Mouse (Mus musculus): Measurements from ENCODE around the gene Fstl4. TPM values are rescaled to one million over a fixed set of nuclear protein-coding genes. Genes with fewer than 3 reads are reported as not detected.

The Fstl4 gene
- polyA plus RNA-seq, 2 experiments, result 0.01 TPM; not detected in 1

- no peaks in the 10 kb centered on the region for H3K9me3 ChIP-seq (ENCODE audit: control insufficient read depth, low read length)
- H3K4me1 ChIP-seq (replicated peaks; ENCODE audit: control insufficient read depth in 2 of 2, insufficient read depth in 2 of 2, low read length in 1 of 2), result no peaks in the 10 kb centered on the region
- DNase-seq (ENCODE audit: low read depth in 3 of 3, low spot score in 3 of 3), result no peak
- no peak for ATAC-seq (ENCODE audit: insufficient read depth)
- 66% methylated on average over 16 of the region's 16 CpGs for WGBS (ENCODE audit: insufficient replicate concordance)
- no peak overlapping the region for H3K4me2 ChIP-seq (ENCODE audit: low read depth)
- TF ChIP-seq EP300 (IDR thresholded peaks at IDR 0.05; ENCODE audit: low read depth) (no peak), CTCF (IDR thresholded peaks at IDR 0.05; ENCODE audit: low read depth) (no peak)
- H3K27me3 ChIP-seq (ENCODE audit: control insufficient read depth, insufficient read depth, low read length), result no peaks in the 10 kb centered on the region
- H3K4me3 ChIP-seq (ENCODE audit: insufficient read depth in 1 of 2, low read depth in 2 of 2, low read length in 2 of 2), result no peak overlapping the region
- H3K9ac ChIP-seq (replicated peaks), result no peak overlapping the region
- no peaks in the 10 kb centered on the region for H3K36me3 ChIP-seq (replicated peaks; ENCODE audit: control insufficient read depth, insufficient read depth, low read depth)
- H3K27ac ChIP-seq, result no peak overlapping the region
These were observed 232.1 kb downstream of the Fstl4 start for GRCm38 (mm10) chr11:52996434-52997093.

GRCm38 (mm10) chr11:52997421-52997820 is 233.0 kb downstream of the Fstl4 start:
- Histone ChIP-seq H3K9ac (replicated peaks) (no peak overlapping the region), H3K9me3 (ENCODE audit: control insufficient read depth, low read length) (no peaks in the 10 kb centered on the region), H3K4me3 (ENCODE audit: insufficient read depth in 1 of 2, low read depth in 2 of 2, low read length in 2 of 2) (no peak overlapping the region), H3K27me3 (ENCODE audit: control insufficient read depth, insufficient read depth, low read length) (no peaks in the 10 kb centered on the region), H3K4me2 (ENCODE audit: low read depth) (no peak overlapping the region), H3K27ac (no peak overlapping the region), H3K4me1 (replicated peaks; ENCODE audit: control insufficient read depth in 2 of 2, insufficient read depth in 2 of 2, low read length in 1 of 2) (no peaks in the 10 kb centered on the region), H3K36me3 (replicated peaks; ENCODE audit: control insufficient read depth, insufficient read depth, low read depth) (no peaks in the 10 kb centered on the region)
- TF ChIP-seq EP300 (IDR thresholded peaks at IDR 0.05; ENCODE audit: low read depth), result no peak
- TF ChIP-seq CTCF (IDR thresholded peaks at IDR 0.05; ENCODE audit: low read depth), result no peak
- no peak for DNase-seq (ENCODE audit: low read depth in 3 of 3, low spot score in 3 of 3)
- 39% methylated on average over 4 of the region's 4 CpGs for WGBS (ENCODE audit: insufficient replicate concordance)
- ATAC-seq (ENCODE audit: insufficient read depth), result no peak

DNA sequence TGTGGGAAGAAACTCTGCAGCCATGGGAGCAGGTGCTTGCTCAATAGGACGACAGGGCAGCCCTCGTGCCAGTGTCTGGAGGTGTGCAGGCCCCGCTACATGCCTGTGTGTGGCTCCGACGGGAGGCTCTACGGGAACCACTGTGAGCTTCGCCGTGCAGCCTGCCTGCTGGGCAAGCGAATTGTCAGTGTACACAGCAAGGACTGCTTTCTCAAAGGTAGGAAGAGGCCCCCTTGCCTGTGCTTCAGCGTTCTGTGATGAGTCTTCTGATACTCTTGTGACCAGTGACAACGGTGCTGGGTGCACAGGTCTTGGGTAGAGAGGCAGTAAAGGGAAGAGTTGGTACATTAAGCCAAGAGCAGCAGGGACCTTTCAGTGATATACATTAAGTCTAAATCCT is 235.8 kb downstream of the Fstl4 start:
- no peak for ATAC-seq (ENCODE audit: insufficient read depth)
- no peaks in the 10 kb centered on the region for H3K36me3 ChIP-seq (replicated peaks; ENCODE audit: control insufficient read depth, insufficient read depth, low read depth)
- no peak overlapping the region for H3K4me3 ChIP-seq (ENCODE audit: insufficient read depth in 1 of 2, low read depth in 2 of 2, low read length in 2 of 2)
- no peaks in the 10 kb centered on the region for H3K9me3 ChIP-seq (ENCODE audit: control insufficient read depth, low read length)
- H3K4me1 ChIP-seq (replicated peaks; ENCODE audit: control insufficient read depth in 2 of 2, insufficient read depth in 2 of 2, low read length in 1 of 2), result no peaks in the 10 kb centered on the region
- TF ChIP-seq CTCF (IDR thresholded peaks at IDR 0.05; ENCODE audit: low read depth) (no peak), EP300 (IDR thresholded peaks at IDR 0.05; ENCODE audit: low read depth) (no peak)
- WGBS (ENCODE audit: insufficient replicate concordance), result 65% methylated on average over 11 of the region's 11 CpGs
- H3K9ac ChIP-seq (replicated peaks), result no peak overlapping the region
- no peak overlapping the region for H3K27ac ChIP-seq
- no peaks in the 10 kb centered on the region for H3K27me3 ChIP-seq (ENCODE audit: control insufficient read depth, insufficient read depth, low read length)
- no peak overlapping the region for H3K4me2 ChIP-seq (ENCODE audit: low read depth)
- DNase-seq (ENCODE audit: low read depth in 3 of 3, low spot score in 3 of 3), result no peak

DNA sequence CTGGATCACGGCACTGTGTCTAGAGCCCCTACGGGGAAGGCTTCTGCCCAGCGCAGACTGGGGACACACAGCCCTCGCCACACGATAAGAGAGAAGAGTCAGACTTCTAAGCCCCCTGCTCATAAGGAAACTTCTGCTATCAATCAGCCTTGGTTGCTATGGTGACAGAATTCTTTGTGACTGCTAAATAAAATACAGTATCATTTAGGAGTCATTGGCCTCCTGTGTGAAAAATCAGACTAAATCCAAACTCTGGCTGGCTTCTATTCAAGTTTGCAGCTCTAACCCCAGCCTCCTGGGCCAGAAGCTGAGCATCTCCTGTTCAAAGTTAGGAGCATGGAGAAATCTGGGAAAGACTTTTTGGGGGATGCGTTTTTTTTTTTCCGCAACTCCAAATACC is 238.9 kb downstream of the Fstl4 start:
- no peak overlapping the region for H3K4me2 ChIP-seq (ENCODE audit: low read depth)
- H3K27ac ChIP-seq, result no peak overlapping the region
- H3K9ac ChIP-seq (replicated peaks), result no peak overlapping the region
- H3K9me3 ChIP-seq (ENCODE audit: control insufficient read depth, low read length), result no peaks in the 10 kb centered on the region
- no peak overlapping the region for H3K4me3 ChIP-seq (ENCODE audit: insufficient read depth in 1 of 2, low read depth in 2 of 2, low read length in 2 of 2)
- no peaks in the 10 kb centered on the region for H3K4me1 ChIP-seq (replicated peaks; ENCODE audit: control insufficient read depth in 2 of 2, insufficient read depth in 2 of 2, low read length in 1 of 2)
- ATAC-seq (ENCODE audit: insufficient read depth) (no peak), DNase-seq (ENCODE audit: low read depth in 3 of 3, low spot score in 3 of 3) (no peak)
- H3K27me3 ChIP-seq (ENCODE audit: control insufficient read depth, insufficient read depth, low read length), result no peaks in the 10 kb centered on the region
- WGBS (ENCODE audit: insufficient replicate concordance), result 69% methylated on average over 7 of the region's 7 CpGs
- H3K36me3 ChIP-seq (replicated peaks; ENCODE audit: control insufficient read depth, insufficient read depth, low read depth), result no peaks in the 10 kb centered on the region
- TF ChIP-seq CTCF (IDR thresholded peaks at IDR 0.05; ENCODE audit: low read depth) (no peak), EP300 (IDR thresholded peaks at IDR 0.05; ENCODE audit: low read depth) (no peak)

GRCm38 (mm10) chr11:53003811-53004210 is 239.4 kb downstream of the Fstl4 start:
- no peak for TF ChIP-seq EP300 (IDR thresholded peaks at IDR 0.05; ENCODE audit: low read depth)
- no peak for TF ChIP-seq CTCF (IDR thresholded peaks at IDR 0.05; ENCODE audit: low read depth)
- WGBS (ENCODE audit: insufficient replicate concordance), result 68% methylated on average over 9 of the region's 9 CpGs
- H3K27me3 ChIP-seq (ENCODE audit: control insufficient read depth, insufficient read depth, low read length), result no peaks in the 10 kb centered on the region
- ATAC-seq (ENCODE audit: insufficient read depth) (no peak), DNase-seq (ENCODE audit: low read depth in 3 of 3, low spot score in 3 of 3) (no peak)
- no peak overlapping the region for H3K4me3 ChIP-seq (ENCODE audit: insufficient read depth in 1 of 2, low read depth in 2 of 2, low read length in 2 of 2)
- H3K4me1 ChIP-seq (replicated peaks; ENCODE audit: control insufficient read depth in 2 of 2, insufficient read depth in 2 of 2, low read length in 1 of 2), result no peaks in the 10 kb centered on the region
- no peaks in the 10 kb centered on the region for H3K9me3 ChIP-seq (ENCODE audit: control insufficient read depth, low read length)
- no peak overlapping the region for H3K4me2 ChIP-seq (ENCODE audit: low read depth)
- H3K9ac ChIP-seq (replicated peaks), result no peak overlapping the region
- H3K27ac ChIP-seq, result no peak overlapping the region
- H3K36me3 ChIP-seq (replicated peaks; ENCODE audit: control insufficient read depth, insufficient read depth, low read depth), result no peaks in the 10 kb centered on the region

Data from liver, embryonic 14.5 days (tissue).